Mouse (Mus musculus) ES-Bruce4 (cell line): ENCODE results near the gene Tmem230.

ENCODE experiments used
- CTCF ChIP-seq: IDR thresholded peaks from one replicate; pipeline ENCODE4 v1.8.1; 2011; ENCODE audit warnings: low read depth, low read length
- EP300 ChIP-seq: IDR thresholded peaks from 2 replicates; pipeline ENCODE4 v1.6.1; 2011; ENCODE audit warnings: low read depth, low read length; ENCODE audit not compliant: insufficient read depth

DNA sequence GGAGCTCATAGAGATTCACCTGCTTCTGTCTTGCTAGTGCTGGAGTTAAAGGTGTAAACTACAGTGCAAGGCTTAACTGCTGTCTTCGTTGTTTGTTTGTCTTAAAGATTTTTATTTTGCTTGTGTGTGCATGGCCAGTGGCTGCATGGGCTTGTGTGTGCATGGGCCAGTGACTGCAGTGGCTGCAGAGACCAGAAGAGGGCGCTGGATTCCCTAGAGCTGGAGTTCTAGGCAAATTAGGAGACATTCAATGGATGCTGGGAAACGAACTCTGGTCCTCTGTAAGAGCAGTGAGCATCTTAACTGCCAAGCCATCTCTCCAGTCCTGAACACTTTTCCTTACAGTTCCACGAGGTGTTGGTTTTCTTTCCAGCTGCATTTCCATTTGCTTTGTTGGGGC, 27.9 kb upstream of the Tmem230 start:
- peak; percentile 81 for TF ChIP-seq CTCF
- TF ChIP-seq EP300: no peak
